Mouse (Mus musculus): ENCODE measurements at regions not wholly inside any gene's neighbourhood (a gene's known extent, or its start where the extent isn't known, plus 50 kb on each side); places are given as distances from the start of the nearest gene placed in this dataset.

DNA sequence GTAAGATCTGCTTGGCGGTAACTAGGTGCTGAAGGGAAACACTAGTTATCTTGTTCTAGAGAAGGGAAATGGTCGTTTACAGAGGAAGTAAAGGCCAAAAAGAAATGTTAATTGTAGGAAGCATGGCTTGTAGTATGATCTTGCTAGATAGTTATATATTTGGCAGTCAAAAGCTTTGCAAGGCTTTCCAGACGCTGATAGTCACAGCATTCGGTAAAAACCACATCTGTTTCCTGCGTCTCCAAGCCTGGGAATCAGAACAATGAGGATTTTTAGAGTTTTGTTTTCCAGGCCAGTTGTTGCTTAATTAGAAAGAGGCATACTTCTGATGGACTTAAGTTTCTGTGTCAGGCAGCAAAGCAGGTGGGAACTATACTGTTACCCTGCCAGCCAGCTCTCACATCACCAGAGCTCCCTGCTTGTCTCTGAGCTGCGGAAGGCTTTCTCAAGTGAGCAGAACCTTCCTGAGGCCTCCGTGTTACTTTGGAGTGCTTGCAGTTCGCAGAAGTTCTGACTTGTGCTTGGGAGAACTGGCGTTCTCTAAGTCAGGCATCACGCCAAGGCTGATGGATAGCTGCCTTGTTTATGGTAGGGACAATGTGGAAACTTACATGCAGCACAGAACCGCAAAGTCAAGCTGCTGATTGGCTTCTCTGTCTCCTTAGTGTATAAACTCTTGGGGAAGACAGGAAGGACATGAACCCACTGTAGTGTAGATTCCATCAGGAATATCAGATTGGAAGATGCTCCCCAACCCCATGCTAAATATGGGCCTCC is 251.0 kb downstream of the Pros1 start:
- WGBS: 31% methylated on average over 11 of the region's 11 CpGs
- no peaks in the 10 kb centered on the region; the same call in 1 of the 2 replicates for H3K4me1 ChIP-seq (ENCODE audit: control insufficient read depth, insufficient read depth, low read length)
- no peaks in the 10 kb centered on the region for H3K79me2 ChIP-seq (replicated peaks; ENCODE audit: control insufficient read depth, insufficient read depth, low read length)
- DNase-seq: peak; percentile 24 to 37
- no peaks in the 10 kb centered on the region for H3K36me3 ChIP-seq (ENCODE audit: control insufficient read depth, insufficient read depth, low read length)
- peak overlapping the region; percentile 45 for H3K27ac ChIP-seq
- no peak overlapping the region for H3K9ac ChIP-seq (ENCODE audit: low read depth, low read length)
- no peak for TF ChIP-seq POLR2A (IDR thresholded peaks at IDR 0.05; ENCODE audit: insufficient read depth, low read depth, low read length)
- no peak for TF ChIP-seq CTCF (IDR thresholded peaks at IDR 0.05)
- TF ChIP-seq EP300 (IDR thresholded peaks at IDR 0.05; ENCODE audit: insufficient read depth, low read depth, low read length): no peak
- intact Hi-C loops (cut with DNase I): no loop called here
- no peak overlapping the region for H3K4me3 ChIP-seq
- no peaks in the 10 kb centered on the region for H3K27me3 ChIP-seq (ENCODE audit: control insufficient read depth, insufficient read depth, low read length)

GRCm38 (mm10) chr16:63116456-63116855 is 262.3 kb downstream of the Pros1 start:
- H3K27ac ChIP-seq: no peak overlapping the region
- WGBS: 54% methylated on average over 2 of the region's 2 CpGs
- no peaks in the 10 kb centered on the region for H3K79me2 ChIP-seq (replicated peaks; ENCODE audit: control insufficient read depth, insufficient read depth, low read length)
- no peaks in the 10 kb centered on the region; the same call in 1 of the 2 replicates for H3K4me1 ChIP-seq (ENCODE audit: control insufficient read depth, insufficient read depth, low read length)
- intact Hi-C loops (cut with DNase I): no loop called here
- DNase-seq: peak in 1 of 2 experiments; percentile 24
- no peak overlapping the region for H3K9ac ChIP-seq (ENCODE audit: low read depth, low read length)
- no peak overlapping the region for H3K4me3 ChIP-seq
- H3K27me3 ChIP-seq (ENCODE audit: control insufficient read depth, insufficient read depth, low read length): no peaks in the 10 kb centered on the region
- TF ChIP-seq CTCF (IDR thresholded peaks at IDR 0.05) (no peak), EP300 (IDR thresholded peaks at IDR 0.05; ENCODE audit: insufficient read depth, low read depth, low read length) (no peak), POLR2A (IDR thresholded peaks at IDR 0.05; ENCODE audit: insufficient read depth, low read depth, low read length) (no peak)
- H3K36me3 ChIP-seq (ENCODE audit: control insufficient read depth, insufficient read depth, low read length): no peaks in the 10 kb centered on the region

DNA sequence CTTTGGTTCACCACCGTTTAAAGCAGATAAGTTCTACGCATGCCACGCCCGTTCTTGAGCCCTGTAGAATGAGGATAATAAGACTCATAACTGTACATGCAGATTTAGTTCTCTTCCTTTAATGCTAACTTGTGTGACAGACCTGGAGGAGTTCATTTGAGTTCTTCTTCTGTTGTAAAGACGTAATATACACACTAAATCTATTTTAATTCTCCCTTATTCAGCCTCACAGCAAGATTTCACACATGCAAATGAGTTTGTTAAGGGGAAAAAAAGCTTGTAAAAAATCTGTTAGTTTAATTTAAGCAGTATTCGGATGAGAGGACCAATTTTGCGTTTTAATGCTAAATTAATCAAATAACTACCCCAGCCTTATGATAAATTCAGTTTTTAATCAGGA is 264.6 kb downstream of the Pros1 start:
- DNase-seq: no peak
- no peak overlapping the region for H3K27ac ChIP-seq
- H3K79me2 ChIP-seq (replicated peaks; ENCODE audit: control insufficient read depth, insufficient read depth, low read length): no peaks in the 10 kb centered on the region
- H3K4me3 ChIP-seq: no peak overlapping the region
- H3K27me3 ChIP-seq (ENCODE audit: control insufficient read depth, insufficient read depth, low read length): no peaks in the 10 kb centered on the region
- TF ChIP-seq CTCF (IDR thresholded peaks at IDR 0.05): no peak
- no peak for TF ChIP-seq EP300 (IDR thresholded peaks at IDR 0.05; ENCODE audit: insufficient read depth, low read depth, low read length)
- TF ChIP-seq POLR2A (IDR thresholded peaks at IDR 0.05; ENCODE audit: insufficient read depth, low read depth, low read length): no peak
- 77% methylated on average over 7 of the region's 7 CpGs for WGBS
- intact Hi-C loops (cut with DNase I): no loop called here
- H3K4me1 ChIP-seq (ENCODE audit: control insufficient read depth, insufficient read depth, low read length): no peaks in the 10 kb centered on the region
- no peaks in the 10 kb centered on the region for H3K36me3 ChIP-seq (ENCODE audit: control insufficient read depth, insufficient read depth, low read length)
- no peak overlapping the region for H3K9ac ChIP-seq (ENCODE audit: low read depth, low read length)

- H3K4me3 ChIP-seq: no peak overlapping the region
- H3K27ac ChIP-seq: no peak overlapping the region
- DNase-seq: no peak
- H3K27me3 ChIP-seq (ENCODE audit: control insufficient read depth, insufficient read depth, low read length): no peaks in the 10 kb centered on the region
- intact Hi-C loops (cut with DNase I): no loop called here
- no peaks in the 10 kb centered on the region for H3K36me3 ChIP-seq (ENCODE audit: control insufficient read depth, insufficient read depth, low read length)
- no peaks in the 10 kb centered on the region for H3K79me2 ChIP-seq (replicated peaks; ENCODE audit: control insufficient read depth, insufficient read depth, low read length)
- 61% methylated on average over 3 of the region's 3 CpGs for WGBS
- no peaks in the 10 kb centered on the region for H3K4me1 ChIP-seq (ENCODE audit: control insufficient read depth, insufficient read depth, low read length)
- TF ChIP-seq EP300 (IDR thresholded peaks at IDR 0.05; ENCODE audit: insufficient read depth, low read depth, low read length) (no peak), CTCF (IDR thresholded peaks at IDR 0.05) (no peak), POLR2A (IDR thresholded peaks at IDR 0.05; ENCODE audit: insufficient read depth, low read depth, low read length) (no peak)
- H3K9ac ChIP-seq (ENCODE audit: low read depth, low read length): no peak overlapping the region
Measured at GRCm38 (mm10) chr16:63143851-63144250, 289.7 kb downstream of the Pros1 start.

DNA sequence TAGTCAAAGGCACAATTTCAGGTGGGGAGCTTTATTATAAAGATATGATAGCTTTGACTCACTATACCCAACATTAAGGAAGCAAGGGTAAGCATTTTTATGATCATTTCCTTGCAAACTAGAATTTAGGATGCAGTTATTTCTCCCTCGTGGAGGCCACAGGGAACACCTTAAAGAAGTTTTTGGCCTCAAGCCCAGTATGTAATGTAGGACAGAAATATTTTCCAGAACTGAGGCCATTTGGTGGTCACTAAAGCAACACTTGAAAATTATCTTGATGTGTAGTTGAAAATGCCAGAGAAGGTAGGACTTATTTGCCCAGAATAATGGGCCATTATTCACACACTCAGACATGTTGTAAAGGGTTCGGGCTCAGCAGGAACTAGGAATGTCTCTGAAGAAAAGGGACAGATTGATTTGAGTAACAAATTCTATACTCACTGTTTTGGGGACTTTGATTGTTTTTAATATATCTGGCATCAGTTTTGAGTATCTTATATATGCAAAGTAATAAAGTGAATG is 301.3 kb downstream of the Pros1 start:
- no peak for TF ChIP-seq CTCF (IDR thresholded peaks at IDR 0.05)
- TF ChIP-seq POLR2A (IDR thresholded peaks at IDR 0.05; ENCODE audit: insufficient read depth, low read depth, low read length): no peak
- no peak for TF ChIP-seq EP300 (IDR thresholded peaks at IDR 0.05; ENCODE audit: insufficient read depth, low read depth, low read length)
- Histone ChIP-seq H3K9ac (ENCODE audit: low read depth, low read length) (no peak overlapping the region), H3K27ac (no peak overlapping the region), H3K4me1 (ENCODE audit: control insufficient read depth, insufficient read depth, low read length) (peaks cover 1% of the 10 kb centered on the region), H3K79me2 (replicated peaks; ENCODE audit: control insufficient read depth, insufficient read depth, low read length) (no peaks in the 10 kb centered on the region), H3K4me3 (no peak overlapping the region), H3K36me3 (ENCODE audit: control insufficient read depth, insufficient read depth, low read length) (no peaks in the 10 kb centered on the region), H3K27me3 (ENCODE audit: control insufficient read depth, insufficient read depth, low read length) (no peaks in the 10 kb centered on the region)
- intact Hi-C loops (cut with DNase I): no loop called here
- DNase-seq: no peak
- 47% methylated on average over 2 of the region's 2 CpGs for WGBS

- WGBS: 63% methylated on average over 6 of the region's 6 CpGs
- intact Hi-C loops (cut with DNase I): no loop called here
Measured at GRCm38 (mm10) chr16:63170101-63170500, 316.0 kb downstream of the Pros1 start.

More at GRCm38 (mm10) chr16:63170101-63170500, 316.0 kb downstream of the Pros1 start:
- Histone ChIP-seq H3K79me2 (replicated peaks; ENCODE audit: control insufficient read depth, insufficient read depth, low read length) (no peaks in the 10 kb centered on the region), H3K9ac (ENCODE audit: low read depth, low read length) (no peak overlapping the region), H3K4me1 (ENCODE audit: control insufficient read depth, insufficient read depth, low read length) (no peaks in the 10 kb centered on the region), H3K27ac (no peak overlapping the region), H3K36me3 (ENCODE audit: control insufficient read depth, insufficient read depth, low read length) (no peaks in the 10 kb centered on the region), H3K27me3 (ENCODE audit: control insufficient read depth, insufficient read depth, low read length) (no peaks in the 10 kb centered on the region), H3K4me3 (no peak overlapping the region)
- no peak for DNase-seq
- TF ChIP-seq POLR2A (IDR thresholded peaks at IDR 0.05; ENCODE audit: insufficient read depth, low read depth, low read length) (no peak), EP300 (IDR thresholded peaks at IDR 0.05; ENCODE audit: insufficient read depth, low read depth, low read length) (no peak), CTCF (IDR thresholded peaks at IDR 0.05) (no peak)

Data from heart, adult 2 months (tissue).